Comparison of ENCODE assay signal across 9 mouse cellular contexts in genomic region chr12:105008150-105008549, GRCm38 (mm10). TPM values are rescaled to one million over a fixed set of nuclear protein-coding genes. Genes with fewer than 3 reads are reported as not detected.
DNase-seq lines count a peak whose midpoint lies in the region; ATAC-seq and TF ChIP-seq lines count a peak whose summit lies in the region.
"Had no signal": no experiment of that assay in that cellular context is flagged by ENCODE, and none has a peak within 500 bp of the region (broad histone marks: within the 10 kb centered on the region; RNA-seq: fewer than 3 reads in every experiment).

No protein-coding gene starts in this region.

- no peaks in the 10 kb centered on the region for H3K9me3 ChIP-seq in heart, postnatal 0 days (replicated peaks; ENCODE audit: control insufficient read depth, low read length)
- H3K9me3 ChIP-seq in intestine, embryonic 15.5 days = no peaks in the 10 kb centered on the region
- no peaks in the 10 kb centered on the region for H3K9me3 ChIP-seq in stomach, embryonic 16.5 days (replicated peaks; ENCODE audit: control insufficient read depth, low read length)

- no peaks in the 10 kb centered on the region for H3K27me3 ChIP-seq in heart, postnatal 0 days (ENCODE audit: control insufficient read depth, insufficient read depth, low read length)
- no peaks in the 10 kb centered on the region for H3K27me3 ChIP-seq in testis, adult 2 months (ENCODE audit: control insufficient read depth, insufficient read depth, low read length)
- H3K27me3 ChIP-seq in intestine, embryonic 15.5 days (replicated peaks) = peaks cover 3% of the 10 kb centered on the region
- peaks cover 18% of the 10 kb centered on the region for H3K27me3 ChIP-seq in stomach, embryonic 16.5 days (ENCODE audit: control insufficient read depth, insufficient read depth, low read length)

- peak overlapping the region; percentile 77 for H3K4me2 ChIP-seq in heart, postnatal 0 days (ENCODE audit: low read depth, low read length)
- peak overlapping the region; percentile 97 for H3K4me2 ChIP-seq in intestine, embryonic 15.5 days (replicated peaks)
- H3K4me2 ChIP-seq in stomach, embryonic 16.5 days (ENCODE audit: low read depth, low read length) = peak overlapping the region; percentile 75

- no peak for TF ChIP-seq EP300 in heart, postnatal 0 days (IDR thresholded peaks at IDR 0.05; ENCODE audit: low read depth)

- 0 out of 2 replicates have a peak, but pooled peaks have one; percentile 7 for ATAC-seq in heart, postnatal 0 days (ENCODE audit: insufficient read depth, low read depth)
- ATAC-seq in intestine, embryonic 15.5 days = no peak
- no peak for ATAC-seq in stomach, embryonic 16.5 days (ENCODE audit: insufficient read depth, low FRiP score)

- 65% methylated on average over 2 of the region's 2 CpGs for WGBS in heart, postnatal 0 days
- 54% methylated on average over 2 of the region's 2 CpGs for WGBS in intestine, embryonic 15.5 days
- WGBS in stomach, embryonic 16.5 days = 71% methylated on average over 2 of the region's 2 CpGs

- no peak for DNase-seq in heart, postnatal 0 days (ENCODE audit: low spot score)
- DNase-seq in heart, postnatal 4 days = no peak
- DNase-seq in testis, postnatal 10 days (ENCODE audit: low spot score) = no peak
- no peak for DNase-seq in adrenal gland, adult 2 months
- no peak for DNase-seq in frontal cortex, postnatal 36 days (ENCODE audit: low spot score in 2 of 2)
- DNase-seq: layer of hippocampus, postnatal 36 days had no signal

- no peaks in the 10 kb centered on the region for H3K36me3 ChIP-seq in heart, postnatal 0 days (replicated peaks; ENCODE audit: control insufficient read depth, insufficient read depth, low read length)
- H3K36me3 ChIP-seq in testis, adult 2 months (ENCODE audit: control insufficient read depth, insufficient read depth, low read length) = no peaks in the 10 kb centered on the region
- H3K36me3 ChIP-seq in intestine, embryonic 15.5 days = no peaks in the 10 kb centered on the region
- H3K36me3 ChIP-seq in stomach, embryonic 16.5 days (ENCODE audit: control insufficient read depth, insufficient read depth, low read length) = no peaks in the 10 kb centered on the region

- no peak for TF ChIP-seq CTCF in heart, postnatal 0 days (IDR thresholded peaks at IDR 0.05; ENCODE audit: low read depth)
- no peak for TF ChIP-seq CTCF in testis, adult 2 months (IDR thresholded peaks at IDR 0.05; ENCODE audit: control insufficient read depth, insufficient read depth, insufficient replicate concordance, low read depth, low read length)

- H3K9ac ChIP-seq in heart, postnatal 0 days (replicated peaks; ENCODE audit: low read depth, low read length) = no peak overlapping the region
- no peak overlapping the region for H3K9ac ChIP-seq in intestine, embryonic 15.5 days
- H3K9ac ChIP-seq in stomach, embryonic 16.5 days (ENCODE audit: low read length) = peak overlapping the region; percentile 81

- peak overlapping the region; percentile 78 for H3K27ac ChIP-seq in heart, postnatal 0 days (ENCODE audit: low read depth)
- no peak overlapping the region for H3K27ac ChIP-seq in testis, adult 2 months (ENCODE audit: control insufficient read depth, insufficient read depth, low read depth, low read length)
- no peak overlapping the region for H3K27ac ChIP-seq in intestine, embryonic 15.5 days
- no peak overlapping the region for H3K27ac ChIP-seq in stomach, embryonic 16.5 days (ENCODE audit: low read length)

- no peak for TF ChIP-seq POLR2A in testis, adult 2 months (IDR thresholded peaks at IDR 0.05; ENCODE audit: control insufficient read depth, low read depth, low read length)

- H3K4me1 ChIP-seq in heart, postnatal 0 days (ENCODE audit: control insufficient read depth, insufficient read depth) = peaks cover 29% of the 10 kb centered on the region
- H3K4me1 ChIP-seq in testis, adult 2 months (ENCODE audit: control insufficient read depth, insufficient read depth, low read length) = peaks cover 19% of the 10 kb centered on the region
- H3K4me1 ChIP-seq in intestine, embryonic 15.5 days (replicated peaks) = peaks cover 18% of the 10 kb centered on the region
- H3K4me1 ChIP-seq in stomach, embryonic 16.5 days (ENCODE audit: control insufficient read depth, insufficient read depth, low read length) = peaks cover 28% of the 10 kb centered on the region

- H3K4me3 ChIP-seq in heart, postnatal 0 days (ENCODE audit: low read depth, low read length) = peak overlapping the region; percentile 84; the same call in 1 of the 2 replicates
- H3K4me3 ChIP-seq in testis, adult 2 months (ENCODE audit: control insufficient read depth, low read depth, low read length) = peak overlapping the region; percentile 19
- no peak overlapping the region for H3K4me3 ChIP-seq in intestine, embryonic 15.5 days (replicated peaks)
- H3K4me3 ChIP-seq in stomach, embryonic 16.5 days (replicated peaks; ENCODE audit: low read length) = peak overlapping the region; percentile 72; the same call in 1 of the 2 replicates

RNA-seq across cellular contexts. Expression of gene Syne3, which starts 1.5 kb away (rescaled TPM):
- 5.0 TPM in 2 replicates for total RNA-seq in heart, postnatal 0 days (2014; rRNA removed; ENCODE audit: low replicate concordance)
- polyA plus RNA-seq in heart, postnatal 0 days (2015; fragmentation: Nextera tagmentation; extraction: Ambion mirVana) = 1.8 TPM in 2 replicates
- total RNA-seq in heart, postnatal 4 days (2021) = 1 to 10 TPM; 7.3 to 7.8 TPM
- 7.5 and 7.8 TPM in 2 replicates for polyA plus RNA-seq in testis, adult 2 months (2012; rRNA removed)
- 0.50 and 0.76 TPM in 2 replicates for polyA plus RNA-seq in intestine, embryonic 15.5 days (2015; fragmentation: Nextera tagmentation; extraction: Ambion mirVana)
- polyA plus RNA-seq in stomach, embryonic 16.5 days (2015; fragmentation: Nextera tagmentation; extraction: Ambion mirVana) = 0.55 and 0.81 TPM in 2 replicates
- total RNA-seq in adrenal gland, adult 2 months (2021) = 10 to 100 TPM in 1 of 2 experiments, 1 to 10 TPM in 1; 9.1 to 16.1 TPM
- polyA plus RNA-seq in adrenal gland, adult 2 months (2012; rRNA removed) = 4.3 and 4.5 TPM in 2 replicates

RNA-seq across cellular contexts. Expression of gene Glrx5, which starts 24.3 kb away (rescaled TPM):
- total RNA-seq in heart, postnatal 0 days (2014; rRNA removed; ENCODE audit: low replicate concordance) = 44.7 and 87.7 TPM in 2 replicates
- polyA plus RNA-seq in heart, postnatal 0 days (2015; fragmentation: Nextera tagmentation; extraction: Ambion mirVana) = 210 and 217 TPM in 2 replicates
- 10 to 100 TPM; 81.2 to 82.0 TPM for total RNA-seq in heart, postnatal 4 days (2021)
- 13.8 and 14.2 TPM in 2 replicates for polyA plus RNA-seq in testis, adult 2 months (2012; rRNA removed)
- polyA plus RNA-seq in intestine, embryonic 15.5 days (2015; fragmentation: Nextera tagmentation; extraction: Ambion mirVana) = 184 and 190 TPM in 2 replicates
- polyA plus RNA-seq in stomach, embryonic 16.5 days (2015; fragmentation: Nextera tagmentation; extraction: Ambion mirVana) = 121 and 150 TPM in 2 replicates
- 100 to 1,000 TPM; 161 to 186 TPM for total RNA-seq in adrenal gland, adult 2 months (2021)
- 218 and 257 TPM in 2 replicates for polyA plus RNA-seq in adrenal gland, adult 2 months (2012; rRNA removed)
